Mouse (Mus musculus) testis, adult 2 months (tissue): ENCODE measurements around the gene Cd8b1. TPM values are rescaled to one million over a fixed set of nuclear protein-coding genes. Genes with fewer than 3 reads are reported as not detected.

Experiments
- H3K27ac ChIP-seq: fragments of 200-500 bp; 2 replicates; pipeline ENCODE4 v1.5.1; 2012; ENCODE audit warnings: low read depth, low read length; ENCODE audit not compliant: control insufficient read depth, insufficient read depth
- H3K27me3 ChIP-seq: fragments of 200-500 bp; 2 replicates; pipeline ENCODE4 v1.6.1; 2012; ENCODE audit warnings: mild to moderate bottlenecking, low read length, moderate library complexity; ENCODE audit not compliant: control insufficient read depth, insufficient read depth
- H3K36me3 ChIP-seq: fragments of 200-500 bp; 2 replicates; pipeline ENCODE4 v1.6.1; 2012; ENCODE audit warnings: mild to moderate bottlenecking, low read length; ENCODE audit not compliant: control insufficient read depth, insufficient read depth
- H3K4me1 ChIP-seq: fragments of 200-500 bp; 2 replicates; pipeline ENCODE4 v1.6.1; 2012; ENCODE audit warnings: low read length; ENCODE audit not compliant: control insufficient read depth, insufficient read depth
- H3K4me3 ChIP-seq: fragments of 200-500 bp; 2 replicates; pipeline ENCODE4 v1.5.1; 2012; ENCODE audit warnings: low read depth, mild to moderate bottlenecking, low read length, moderate library complexity, mixed read lengths; ENCODE audit not compliant: control insufficient read depth
- CTCF ChIP-seq: fragments of 200-500 bp; IDR thresholded peaks from 2 replicates; pipeline ENCODE4 v1.5.1; 2012; ENCODE audit warnings: low read depth, mild to moderate bottlenecking, inconsistent platforms, low read length, moderate library complexity; ENCODE audit not compliant: control insufficient read depth, insufficient read depth, insufficient replicate concordance
- POLR2A ChIP-seq: fragments of 200-500 bp; IDR thresholded peaks from 2 replicates; pipeline ENCODE4 v1.6.1; 2012; ENCODE audit warnings: low read depth, mild to moderate bottlenecking, inconsistent platforms, low read length, moderate library complexity; ENCODE audit not compliant: control insufficient read depth
- polyA plus RNA-seq: library from polyadenylated mRNA; depleted of rRNA; stranded (reverse); fragments of >200 nt; gene quantifications from 2 replicates; pipeline ENCODE4 v1.2.3, GENCODE M21; 2012; rRNA removed

The Cd8b1 gene
- polyA plus RNA-seq = 2.0 TPM in 2 replicates

DNA sequence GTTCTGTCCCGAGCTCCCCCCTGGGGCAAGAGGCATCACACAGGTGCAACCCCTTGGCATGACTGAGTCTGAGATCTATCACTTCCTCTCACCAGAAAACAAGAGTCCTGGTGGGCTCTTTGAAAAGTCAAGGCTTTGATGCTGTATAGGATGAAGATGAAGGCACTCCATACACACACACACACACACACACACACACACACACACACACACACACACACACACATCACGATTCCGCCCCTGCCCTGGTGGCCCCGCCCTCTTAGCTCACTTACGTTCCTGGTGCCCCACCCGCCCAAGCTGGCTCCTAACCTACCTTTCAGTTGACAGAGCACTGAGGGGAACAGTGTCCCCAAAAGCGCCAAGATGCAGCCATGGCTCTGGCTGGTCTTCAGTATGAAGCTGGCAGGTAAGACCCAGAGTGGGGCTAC is at the start of gene Cd8b1:
Cd8b1 (plus strand) TSS at position 298 of the 431 bp plus-strand sequence.
- Histone ChIP-seq H3K27me3 (no peaks in the 10 kb centered on the region), H3K4me1 (no peaks in the 10 kb centered on the region), H3K4me3 (no peak within 1 kb of the TSS; the same call in 1 of the 2 replicates), H3K36me3 (no peaks in the 10 kb centered on the region), H3K27ac (no peak within 1 kb of the TSS)
- no peak for TF ChIP-seq POLR2A
- no peak for TF ChIP-seq CTCF

DNA sequence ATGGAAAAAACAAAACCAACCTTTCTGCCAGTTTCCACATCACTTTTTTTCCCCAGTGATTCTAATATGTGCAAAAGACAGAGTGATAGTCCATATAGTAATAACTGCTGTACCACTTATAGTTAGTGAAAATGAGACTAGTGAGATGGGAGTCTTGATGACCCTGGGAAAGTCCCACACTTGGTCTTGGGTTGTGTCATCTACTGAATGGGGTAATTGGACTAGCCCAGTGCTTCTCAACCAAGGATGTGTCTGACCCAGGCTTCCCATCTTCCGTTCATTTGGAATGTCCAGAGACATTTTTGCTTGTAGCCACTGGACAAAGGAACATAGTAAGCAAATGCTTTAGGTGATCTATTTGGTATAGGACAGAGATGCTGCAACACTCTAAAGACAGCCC is 48.9 kb upstream of the Cd8b1 start:
- Histone ChIP-seq H3K4me3 (no peak overlapping the region), H3K36me3 (no peaks in the 10 kb centered on the region), H3K27me3 (no peaks in the 10 kb centered on the region), H3K4me1 (no peaks in the 10 kb centered on the region; the same call in 1 of the 2 replicates), H3K27ac (no peak overlapping the region)
- no peak for TF ChIP-seq POLR2A
- TF ChIP-seq CTCF = no peak

DNA sequence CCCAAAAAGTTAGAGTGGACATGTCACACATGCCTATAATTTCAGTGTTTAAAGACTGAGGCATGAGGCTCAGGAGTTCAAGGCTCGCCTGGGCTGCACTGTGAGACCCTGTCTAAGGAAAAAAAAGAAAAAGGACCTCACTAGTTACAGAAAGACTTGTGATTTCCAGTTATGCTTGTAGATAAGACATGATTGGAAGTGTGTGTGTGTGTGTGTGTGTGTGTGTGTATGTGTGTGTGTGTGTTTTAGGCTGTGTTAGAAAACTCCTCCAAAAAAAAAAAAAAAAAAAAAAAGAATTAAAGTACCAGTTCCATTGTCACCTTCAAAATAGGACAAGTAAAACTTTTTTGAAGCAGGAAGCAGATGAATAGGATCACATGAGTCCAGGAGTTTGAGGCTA is 48.0 kb upstream of the Cd8b1 start:
- no peaks in the 10 kb centered on the region for H3K36me3 ChIP-seq
- TF ChIP-seq POLR2A (no peak), CTCF (no peak)
- H3K4me3 ChIP-seq = no peak overlapping the region
- no peaks in the 10 kb centered on the region; the same call in 1 of the 2 replicates for H3K4me1 ChIP-seq
- no peaks in the 10 kb centered on the region for H3K27me3 ChIP-seq
- H3K27ac ChIP-seq = no peak overlapping the region

DNA sequence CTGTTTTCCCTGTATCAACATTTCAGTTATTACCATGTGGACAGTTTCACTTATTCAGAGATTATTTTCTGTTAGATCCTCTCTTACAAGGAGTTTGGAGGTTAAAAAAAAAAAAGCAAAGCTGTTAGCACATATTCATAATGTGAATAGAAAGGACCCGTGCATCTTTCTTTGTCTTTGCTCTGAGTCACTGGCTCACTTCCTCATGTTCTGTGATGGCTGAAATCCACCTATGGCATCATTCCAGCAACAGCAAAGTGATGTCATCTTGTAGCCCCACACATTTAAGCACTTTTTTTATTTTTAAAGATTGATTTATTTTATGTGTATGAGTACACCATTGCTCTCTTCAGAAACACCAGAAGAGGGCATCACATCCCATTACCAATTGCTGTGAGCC is 43.2 kb upstream of the Cd8b1 start:
- Histone ChIP-seq H3K4me3 (no peak overlapping the region), H3K27ac (no peak overlapping the region), H3K36me3 (no peaks in the 10 kb centered on the region; the same call in 1 of the 2 replicates), H3K27me3 (no peaks in the 10 kb centered on the region), H3K4me1 (no peaks in the 10 kb centered on the region)
- TF ChIP-seq CTCF (no peak), POLR2A (no peak)

DNA sequence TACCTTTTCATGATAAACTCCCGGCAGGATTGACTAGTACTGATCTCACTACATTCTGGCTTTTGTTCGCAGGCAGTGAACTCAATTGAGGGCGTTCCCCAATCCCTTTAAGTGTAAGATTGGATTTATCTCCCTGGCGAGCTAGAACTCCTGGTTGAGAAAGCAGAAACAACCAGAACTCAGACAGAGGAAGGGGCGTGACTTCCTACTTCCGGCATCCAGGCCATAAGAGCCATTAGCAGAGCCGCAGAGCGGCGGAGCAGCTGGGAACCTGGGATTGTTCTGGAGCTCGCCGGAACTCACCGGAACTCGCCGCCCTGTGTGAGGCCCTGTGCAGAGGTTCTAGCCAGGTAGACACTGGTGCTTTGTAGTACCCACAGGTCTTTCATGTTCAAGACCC is 29.1 kb upstream of the Cd8b1 start:
- Histone ChIP-seq H3K4me1 (no peaks in the 10 kb centered on the region; the same call in 1 of the 2 replicates), H3K4me3 (peak overlapping the region; percentile 28), H3K27ac (no peak overlapping the region), H3K36me3 (no peaks in the 10 kb centered on the region), H3K27me3 (no peaks in the 10 kb centered on the region)
- TF ChIP-seq CTCF (no peak), POLR2A (no peak)

DNA sequence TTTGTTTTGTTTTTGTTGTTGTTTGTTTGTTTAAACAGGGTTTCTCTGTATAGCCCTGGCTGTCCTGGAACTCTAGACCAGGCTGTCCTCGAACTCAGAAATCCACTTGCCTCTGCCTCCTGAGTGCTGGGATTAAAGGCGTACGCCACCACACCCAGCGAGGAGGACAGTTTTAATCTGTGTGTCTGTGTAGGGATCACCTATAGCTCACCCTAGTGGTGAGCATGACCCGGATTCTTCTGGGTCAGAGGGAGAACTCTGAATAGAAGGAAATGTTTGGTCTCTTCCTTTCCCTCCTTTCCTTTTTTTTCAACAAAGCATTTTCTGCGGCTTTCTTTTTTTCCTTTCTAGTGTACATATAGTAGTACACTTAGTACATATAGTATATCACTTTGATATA is 27.3 kb upstream of the Cd8b1 start:
- Histone ChIP-seq H3K4me3 (no peak overlapping the region), H3K27ac (no peak overlapping the region), H3K27me3 (no peaks in the 10 kb centered on the region), H3K36me3 (no peaks in the 10 kb centered on the region), H3K4me1 (no peaks in the 10 kb centered on the region; the same call in 1 of the 2 replicates)
- no peak for TF ChIP-seq CTCF
- TF ChIP-seq POLR2A = no peak

DNA sequence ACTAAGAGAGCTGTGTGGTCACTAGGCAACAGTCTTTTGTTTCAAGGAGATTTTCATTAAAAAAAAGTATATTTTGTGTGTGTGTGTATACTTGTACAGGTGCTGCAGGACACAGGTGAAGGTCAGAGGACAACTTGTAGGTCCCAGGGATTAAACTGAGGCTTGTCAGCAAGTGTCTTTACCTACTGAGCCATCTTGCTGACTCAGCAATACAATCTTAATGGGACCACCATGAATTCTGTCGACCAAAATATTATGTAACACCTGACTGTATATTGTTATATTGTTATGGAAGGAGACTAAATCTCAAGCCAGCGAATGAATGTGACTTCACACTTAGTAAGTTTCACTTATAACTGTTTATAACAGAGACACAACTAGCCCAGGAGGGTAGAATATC is 24.5 kb upstream of the Cd8b1 start:
- no peak overlapping the region for H3K4me3 ChIP-seq
- H3K27ac ChIP-seq = no peak overlapping the region
- no peaks in the 10 kb centered on the region for H3K36me3 ChIP-seq
- H3K4me1 ChIP-seq = no peaks in the 10 kb centered on the region; the same call in 1 of the 2 replicates
- H3K27me3 ChIP-seq = no peaks in the 10 kb centered on the region
- TF ChIP-seq CTCF = no peak
- no peak for TF ChIP-seq POLR2A

DNA sequence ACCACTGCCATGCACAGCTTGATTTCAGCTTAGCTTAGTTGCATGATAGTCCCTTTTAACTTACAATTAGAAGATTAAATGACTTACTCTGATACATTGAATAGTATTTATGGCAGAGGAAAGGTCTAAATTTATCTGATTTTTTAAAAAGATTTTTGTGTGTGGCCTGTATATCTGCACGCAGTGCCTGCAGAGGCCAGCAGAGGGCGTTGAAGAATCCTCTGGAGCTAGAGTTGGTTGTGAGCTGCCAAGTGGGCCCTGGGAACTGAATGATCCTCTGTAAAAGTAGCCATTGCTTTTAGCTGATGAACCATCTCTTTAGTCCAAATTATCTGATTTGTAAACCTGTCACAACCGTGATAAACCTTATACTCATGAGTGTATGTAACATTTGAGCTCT is 23.8 kb upstream of the Cd8b1 start:
- TF ChIP-seq CTCF = peak; percentile 58; the same call in 1 of the 2 replicates
- TF ChIP-seq POLR2A = no peak
- Histone ChIP-seq H3K27me3 (no peaks in the 10 kb centered on the region), H3K4me1 (no peaks in the 10 kb centered on the region), H3K27ac (no peak overlapping the region), H3K4me3 (no peak overlapping the region), H3K36me3 (no peaks in the 10 kb centered on the region)
